Mouse (Mus musculus): Measurements from ENCODE around the gene Coil. TPM values are rescaled to one million over a fixed set of nuclear protein-coding genes. Genes with fewer than 3 reads are reported as not detected.

Gene Coil
- total and polyA plus RNA-seq, 2 experiments = 2.7 TPM

DNA sequence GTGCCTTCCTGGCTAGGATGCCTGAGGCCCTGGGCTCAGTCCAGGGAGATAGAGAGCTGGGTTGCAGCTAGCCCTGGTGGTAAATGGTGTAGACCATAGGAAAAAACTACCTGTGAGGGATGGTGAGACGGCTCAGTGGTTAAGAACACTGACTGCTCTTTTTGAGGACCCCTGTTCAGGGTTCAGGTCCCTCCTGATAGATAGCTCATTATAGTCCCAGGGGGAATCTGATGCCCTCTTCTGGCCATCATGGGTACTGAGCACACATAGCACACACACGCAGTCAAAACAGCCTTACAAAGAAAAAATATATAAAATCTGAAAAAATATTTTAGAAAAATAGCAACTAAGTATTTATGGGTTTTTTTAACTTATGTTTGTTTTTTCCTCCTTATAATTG, 6.3 kb downstream of the Coil start:
- Histone ChIP-seq H3K36me3 (ENCODE audit: control insufficient read depth, insufficient read depth, low read length) (no peaks in the 10 kb centered on the region), H3K79me2 (ENCODE audit: control insufficient read depth, insufficient read depth, low read length) (peaks cover 3% of the 10 kb centered on the region; the same call in 1 of the 2 replicates), H3K9ac (ENCODE audit: low read depth, low read length) (no peak overlapping the region), H3K4me1 (ENCODE audit: control insufficient read depth, insufficient read depth, low read length) (peaks cover 5% of the 10 kb centered on the region), H3K27me3 (ENCODE audit: control insufficient read depth, insufficient read depth, low read length) (no peaks in the 10 kb centered on the region), H3K27ac (replicated peaks; ENCODE audit: insufficient read depth, low read depth, low read length) (no peak overlapping the region), H3K4me3 (ENCODE audit: insufficient read depth, low read depth, low read length) (no peak overlapping the region)
- no peak for DNase-seq (ENCODE audit: extremely low read depth, low read depth, low spot score)
- 99% methylated on average over 2 of the region's 2 CpGs for WGBS
- peak; percentile 37; the same call in 1 of the 2 replicates for TF ChIP-seq CTCF (IDR thresholded peaks at IDR 0.05; ENCODE audit: low read depth, low read length)
- TF ChIP-seq POLR2A (IDR thresholded peaks at IDR 0.05; ENCODE audit: extremely low read depth, insufficient read depth, low read length) = no peak

DNA sequence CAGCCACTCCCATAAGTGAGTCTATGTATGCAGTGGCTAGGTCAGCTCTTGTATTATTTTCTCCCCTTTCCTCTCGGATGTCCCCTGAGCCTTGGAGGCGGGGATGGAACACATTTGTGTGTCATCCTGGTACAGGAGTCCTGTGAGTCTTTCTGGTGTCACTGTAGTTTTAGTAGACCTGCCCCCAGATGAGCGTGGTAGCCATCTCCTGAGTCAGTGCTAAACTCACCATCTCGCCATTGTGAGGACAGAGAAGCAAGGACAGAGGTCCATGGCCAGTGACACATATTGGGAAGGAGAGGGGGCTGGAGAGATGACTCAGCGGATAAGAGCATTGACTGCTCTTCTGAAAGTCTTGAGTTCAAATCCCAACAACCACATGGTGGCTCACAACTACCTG, 7.1 kb downstream of the Coil start:
- DNase-seq (ENCODE audit: extremely low read depth, low read depth, low spot score) = no peak
- Histone ChIP-seq H3K9ac (ENCODE audit: low read depth, low read length) (no peak overlapping the region), H3K27me3 (ENCODE audit: control insufficient read depth, insufficient read depth, low read length) (no peaks in the 10 kb centered on the region), H3K79me2 (ENCODE audit: control insufficient read depth, insufficient read depth, low read length) (peaks cover 3% of the 10 kb centered on the region; the same call in 1 of the 2 replicates), H3K27ac (replicated peaks; ENCODE audit: insufficient read depth, low read depth, low read length) (no peak overlapping the region), H3K4me1 (ENCODE audit: control insufficient read depth, insufficient read depth, low read length) (peaks cover 5% of the 10 kb centered on the region), H3K36me3 (ENCODE audit: control insufficient read depth, insufficient read depth, low read length) (no peaks in the 10 kb centered on the region), H3K4me3 (ENCODE audit: insufficient read depth, low read depth, low read length) (no peak overlapping the region)
- no peak for TF ChIP-seq CTCF (IDR thresholded peaks at IDR 0.05; ENCODE audit: low read depth, low read length)
- TF ChIP-seq POLR2A (IDR thresholded peaks at IDR 0.05; ENCODE audit: extremely low read depth, insufficient read depth, low read length) = no peak
- WGBS = 94% methylated on average over 5 of the region's 5 CpGs

DNA sequence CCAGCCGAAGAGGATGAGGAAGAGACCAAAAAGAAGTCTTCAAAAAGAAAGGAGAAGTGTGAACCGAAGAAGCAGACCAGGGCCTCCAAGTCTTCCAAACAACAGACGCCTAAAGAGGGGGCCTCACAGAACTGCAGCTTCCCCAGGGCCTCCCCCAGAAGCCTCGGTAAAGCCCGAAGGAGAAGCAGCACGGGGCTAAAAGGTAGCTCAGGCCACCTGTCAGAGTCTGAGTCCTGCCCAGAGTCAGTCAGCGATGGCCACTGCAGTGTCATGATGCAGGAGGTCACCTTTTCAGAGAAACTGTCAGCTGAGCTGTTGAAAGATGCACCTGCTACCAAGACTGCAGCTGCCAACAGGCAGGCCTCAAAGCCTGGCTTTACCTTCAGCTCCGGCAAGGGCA, 11.3 kb downstream of the Coil start:
- Histone ChIP-seq H3K27ac (replicated peaks; ENCODE audit: insufficient read depth, low read depth, low read length) (no peak overlapping the region), H3K36me3 (ENCODE audit: control insufficient read depth, insufficient read depth, low read length) (peaks cover 7% of the 10 kb centered on the region), H3K4me1 (ENCODE audit: control insufficient read depth, insufficient read depth, low read length) (no peaks in the 10 kb centered on the region), H3K9ac (ENCODE audit: low read depth, low read length) (no peak overlapping the region), H3K79me2 (ENCODE audit: control insufficient read depth, insufficient read depth, low read length) (no peaks in the 10 kb centered on the region; the same call in 1 of the 2 replicates), H3K27me3 (ENCODE audit: control insufficient read depth, insufficient read depth, low read length) (no peaks in the 10 kb centered on the region), H3K4me3 (ENCODE audit: insufficient read depth, low read depth, low read length) (no peak overlapping the region)
- 83% methylated on average over 8 of the region's 8 CpGs for WGBS
- DNase-seq (ENCODE audit: extremely low read depth, low read depth, low spot score) = no peak
- TF ChIP-seq CTCF (IDR thresholded peaks at IDR 0.05; ENCODE audit: low read depth, low read length) = no peak
- TF ChIP-seq POLR2A (IDR thresholded peaks at IDR 0.05; ENCODE audit: extremely low read depth, insufficient read depth, low read length) = no peak

DNA sequence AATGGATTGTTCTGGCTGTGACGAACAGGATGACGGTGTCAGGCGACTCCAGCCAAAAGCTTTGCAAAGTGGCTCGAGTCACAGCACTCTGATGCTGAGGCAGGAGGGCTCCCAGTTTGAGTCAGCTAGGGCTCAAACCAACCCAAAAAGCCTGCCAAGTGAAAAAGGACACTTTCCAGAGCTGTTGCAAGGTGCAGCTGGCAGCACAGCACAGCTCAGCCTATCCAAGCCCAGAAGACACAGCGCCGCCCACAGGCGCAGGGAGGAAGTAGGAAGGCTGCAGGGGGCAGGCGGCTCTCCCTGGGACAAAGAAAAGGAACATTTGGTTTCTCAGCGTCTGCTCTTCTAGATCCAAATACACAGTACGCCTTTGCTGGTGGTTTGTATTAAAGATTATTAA, 16.6 kb downstream of the Coil start:
- no peaks in the 10 kb centered on the region for H3K27me3 ChIP-seq (ENCODE audit: control insufficient read depth, insufficient read depth, low read length)
- peaks cover 13% of the 10 kb centered on the region for H3K36me3 ChIP-seq (ENCODE audit: control insufficient read depth, insufficient read depth, low read length)
- no peaks in the 10 kb centered on the region for H3K79me2 ChIP-seq (ENCODE audit: control insufficient read depth, insufficient read depth, low read length)
- H3K4me1 ChIP-seq (ENCODE audit: control insufficient read depth, insufficient read depth, low read length) = no peaks in the 10 kb centered on the region; the same call in 1 of the 2 replicates
- no peak for DNase-seq (ENCODE audit: extremely low read depth, low read depth, low spot score)
- no peak overlapping the region for H3K27ac ChIP-seq (replicated peaks; ENCODE audit: insufficient read depth, low read depth, low read length)
- no peak overlapping the region for H3K4me3 ChIP-seq (ENCODE audit: insufficient read depth, low read depth, low read length)
- H3K9ac ChIP-seq (ENCODE audit: low read depth, low read length) = no peak overlapping the region
- WGBS = 85% methylated on average over 10 of the region's 10 CpGs
- TF ChIP-seq POLR2A (IDR thresholded peaks at IDR 0.05; ENCODE audit: extremely low read depth, insufficient read depth, low read length) (no peak), CTCF (IDR thresholded peaks at IDR 0.05; ENCODE audit: low read depth, low read length) (no peak)

DNA sequence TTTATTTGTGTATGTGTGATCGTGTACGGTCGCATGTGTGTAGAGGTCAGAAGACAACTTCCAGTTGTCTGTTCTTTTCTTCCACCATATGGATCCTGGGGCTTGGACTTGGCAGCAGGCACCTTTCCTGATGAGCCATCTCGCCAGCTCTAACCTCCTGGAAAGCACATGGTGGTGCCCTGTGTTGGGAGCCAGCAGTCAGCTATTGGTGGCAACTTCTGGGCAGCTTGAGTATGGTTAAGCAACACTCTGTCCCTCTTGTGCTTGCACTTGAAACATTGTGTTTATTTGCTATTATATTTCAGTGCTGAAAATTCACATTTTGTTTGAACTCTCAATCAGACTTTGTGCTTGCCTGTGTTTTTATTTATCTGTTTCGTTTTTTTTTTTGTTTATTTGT, 18.9 kb downstream of the Coil start:
- H3K9ac ChIP-seq (ENCODE audit: low read depth, low read length) = no peak overlapping the region
- no peak for TF ChIP-seq POLR2A (IDR thresholded peaks at IDR 0.05; ENCODE audit: extremely low read depth, insufficient read depth, low read length)
- TF ChIP-seq CTCF (IDR thresholded peaks at IDR 0.05; ENCODE audit: low read depth, low read length) = no peak
- no peaks in the 10 kb centered on the region; the same call in 1 of the 2 replicates for H3K4me1 ChIP-seq (ENCODE audit: control insufficient read depth, insufficient read depth, low read length)
- no peak for DNase-seq (ENCODE audit: extremely low read depth, low read depth, low spot score)
- 71% methylated on average over 5 of the region's 5 CpGs for WGBS
- H3K27me3 ChIP-seq (ENCODE audit: control insufficient read depth, insufficient read depth, low read length) = no peaks in the 10 kb centered on the region
- no peaks in the 10 kb centered on the region for H3K79me2 ChIP-seq (ENCODE audit: control insufficient read depth, insufficient read depth, low read length)
- H3K36me3 ChIP-seq (ENCODE audit: control insufficient read depth, insufficient read depth, low read length) = peaks cover 13% of the 10 kb centered on the region
- no peak overlapping the region for H3K4me3 ChIP-seq (ENCODE audit: insufficient read depth, low read depth, low read length)
- H3K27ac ChIP-seq (replicated peaks; ENCODE audit: insufficient read depth, low read depth, low read length) = no peak overlapping the region

DNA sequence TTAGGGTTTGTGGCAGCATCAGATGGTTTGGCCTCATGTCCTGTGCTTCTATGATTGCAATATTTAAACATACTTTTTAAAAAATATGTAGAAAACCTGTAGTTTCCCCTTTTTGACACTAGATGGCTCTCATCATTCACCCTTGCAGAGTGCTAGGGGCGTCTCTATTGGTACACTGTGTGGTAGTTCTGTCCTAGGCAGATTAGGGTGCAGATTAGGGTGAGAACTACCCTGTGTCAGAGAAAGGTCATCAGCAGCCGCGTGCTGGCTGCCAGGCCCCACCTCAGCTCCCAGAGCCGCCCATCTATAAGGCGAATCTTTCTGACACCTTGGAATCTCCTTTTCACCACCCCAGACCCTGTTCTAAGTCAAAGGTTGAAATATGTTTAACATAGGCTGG, 19.5 kb downstream of the Coil start:
- TF ChIP-seq POLR2A (IDR thresholded peaks at IDR 0.05; ENCODE audit: extremely low read depth, insufficient read depth, low read length) = no peak
- TF ChIP-seq CTCF (IDR thresholded peaks at IDR 0.05; ENCODE audit: low read depth, low read length) = no peak; the same call in 1 of the 2 replicates
- DNase-seq (ENCODE audit: extremely low read depth, low read depth, low spot score) = no peak
- H3K9ac ChIP-seq (ENCODE audit: low read depth, low read length) = no peak overlapping the region
- no peaks in the 10 kb centered on the region for H3K79me2 ChIP-seq (ENCODE audit: control insufficient read depth, insufficient read depth, low read length)
- no peaks in the 10 kb centered on the region for H3K27me3 ChIP-seq (ENCODE audit: control insufficient read depth, insufficient read depth, low read length)
- H3K4me3 ChIP-seq (ENCODE audit: insufficient read depth, low read depth, low read length) = no peak overlapping the region
- peaks cover 13% of the 10 kb centered on the region for H3K36me3 ChIP-seq (ENCODE audit: control insufficient read depth, insufficient read depth, low read length)
- WGBS = 60% methylated on average over 5 of the region's 5 CpGs
- no peaks in the 10 kb centered on the region; the same call in 1 of the 2 replicates for H3K4me1 ChIP-seq (ENCODE audit: control insufficient read depth, insufficient read depth, low read length)
- no peak overlapping the region for H3K27ac ChIP-seq (replicated peaks; ENCODE audit: insufficient read depth, low read depth, low read length)
